Mouse (Mus musculus) layer of hippocampus, postnatal 10 days (tissue): ENCODE results near the gene Satb2. TPM values are rescaled to one million over a fixed set of nuclear protein-coding genes. Genes with fewer than 3 reads are reported as not detected.

Experiments used
- DNase-seq, 2 experiments: peaks; one replicate each; pipeline ENCODE4 v3.0.0; 2021; ENCODE audit warnings: low spot score in 2 of 2
- total RNA-seq, 2 experiments: library from RNA; stranded (reverse); gene quantifications; 2 replicates each; pipeline ENCODE4 v1.2.3; 2021

Satb2 gene
- total RNA-seq, 2 experiments from 2014 or later = 19.0 to 19.7 TPM

GRCm38 (mm10) chr1:56936554-56936953, 41.9 kb downstream of the Satb2 start:
- no peak for DNase-seq

GRCm38 (mm10) chr1:56933821-56934220, 44.6 kb downstream of the Satb2 start:
- DNase-seq = no peak

GRCm38 (mm10) chr1:56930096-56930495, 48.4 kb downstream of the Satb2 start:
- DNase-seq = no peak

- DNase-seq = peak; percentile 25 to 33
Measured at GRCm38 (mm10) chr1:56928731-56929130, 49.7 kb downstream of the Satb2 start.

DNA sequence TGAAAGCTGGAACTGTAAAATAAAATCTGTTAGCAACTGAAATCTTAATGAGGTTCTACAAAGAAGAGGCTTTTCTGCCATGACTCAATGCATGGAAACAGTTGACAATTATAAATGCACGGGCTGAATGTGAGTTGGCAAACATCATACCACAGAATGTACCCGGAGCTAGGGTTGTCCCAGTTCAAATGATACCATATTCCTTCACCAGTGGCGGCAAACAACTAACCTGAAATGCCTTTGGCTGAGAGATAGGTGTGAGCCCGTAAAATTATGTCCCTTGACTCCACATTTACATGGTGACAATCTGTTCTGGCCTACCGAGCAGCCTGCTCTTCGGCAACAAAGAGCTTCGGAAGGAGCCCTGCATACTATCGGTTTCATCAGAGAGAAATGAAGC, 58.0 kb downstream of the Satb2 start:
- no peak for DNase-seq

DNA sequence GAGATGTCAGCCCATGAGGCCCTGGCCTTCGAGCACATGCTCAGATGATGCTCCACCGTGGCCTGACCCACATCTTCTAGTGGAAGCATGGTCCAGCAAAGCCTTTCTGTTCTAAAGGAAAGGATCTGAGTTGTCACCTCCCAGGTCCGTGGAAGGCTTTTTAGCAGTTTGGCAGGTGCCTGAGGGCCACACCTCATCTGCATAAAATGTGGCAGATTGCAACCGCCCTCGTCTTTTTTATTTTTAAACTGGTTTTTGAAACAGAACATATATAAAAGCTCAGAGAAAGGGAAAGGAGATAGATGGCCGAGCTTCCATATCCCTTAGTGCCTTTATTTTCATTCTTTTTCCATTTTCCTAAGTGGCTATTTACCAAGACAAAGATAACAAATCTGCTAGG, 64.2 kb downstream of the Satb2 start:
- DNase-seq = no peak

- DNase-seq = no peak
Measured at GRCm38 (mm10) chr1:56900706-56901287, 77.7 kb downstream of the Satb2 start.

GRCm38 (mm10) chr1:56900187-56900586, 78.3 kb downstream of the Satb2 start:
- no peak for DNase-seq

- DNase-seq = no peak
Measured at GRCm38 (mm10) chr1:56898606-56899396, 79.6 kb downstream of the Satb2 start.

DNA sequence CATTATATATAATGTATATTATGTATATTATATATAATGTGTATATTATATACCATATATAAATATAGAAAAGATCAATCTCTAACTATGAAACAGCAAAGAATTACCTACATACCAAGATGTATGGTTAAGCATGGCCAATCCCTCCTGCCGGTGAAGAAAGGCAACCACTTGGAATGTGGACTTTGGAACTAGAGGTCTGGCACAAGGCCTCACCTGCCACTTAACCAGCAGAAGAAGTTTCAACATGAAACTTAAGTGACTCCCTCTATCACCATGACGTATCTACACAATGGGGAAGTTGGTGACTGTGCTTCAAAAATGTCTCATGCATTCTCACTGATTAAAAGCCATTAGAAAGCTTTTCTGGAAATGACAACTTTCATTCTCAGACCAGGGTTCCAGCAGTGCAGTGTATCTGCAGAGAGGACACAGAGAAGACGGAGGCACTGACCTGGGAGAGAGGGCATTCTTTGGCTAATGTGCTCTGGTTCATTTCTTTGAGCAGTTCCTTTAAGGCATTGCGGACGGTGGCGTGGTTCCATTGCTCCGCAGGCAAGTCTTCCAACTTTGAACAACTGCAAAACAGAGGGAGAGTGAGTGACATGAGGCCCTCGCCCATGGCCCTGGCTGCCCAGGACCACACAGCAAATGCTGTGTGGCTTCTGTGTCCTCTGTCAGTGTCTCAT, 80.8 kb downstream of the Satb2 start:
- DNase-seq = no peak

- no peak for DNase-seq
Measured at GRCm38 (mm10) chr1:56896670-56897069, 81.8 kb downstream of the Satb2 start.

DNA sequence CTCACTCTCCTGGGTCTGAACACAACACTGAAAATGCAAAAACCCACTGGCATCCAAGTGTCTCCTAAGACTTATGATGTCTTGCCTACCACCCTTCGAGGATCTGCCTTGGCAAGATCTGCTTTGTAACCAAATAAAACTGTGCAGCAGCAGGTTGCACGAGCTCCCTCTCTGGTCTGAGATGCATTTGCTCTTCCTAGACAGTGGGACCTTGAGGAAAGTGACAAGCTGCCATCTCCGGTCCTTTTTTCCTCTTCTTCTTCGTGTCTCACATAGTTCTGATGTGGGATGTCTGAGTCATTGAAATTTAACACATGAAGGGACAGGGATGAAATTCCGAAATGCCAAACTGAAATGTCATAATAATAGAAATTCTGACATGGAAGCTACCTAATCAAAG, 85.7 kb downstream of the Satb2 start:
- no peak for DNase-seq

DNA sequence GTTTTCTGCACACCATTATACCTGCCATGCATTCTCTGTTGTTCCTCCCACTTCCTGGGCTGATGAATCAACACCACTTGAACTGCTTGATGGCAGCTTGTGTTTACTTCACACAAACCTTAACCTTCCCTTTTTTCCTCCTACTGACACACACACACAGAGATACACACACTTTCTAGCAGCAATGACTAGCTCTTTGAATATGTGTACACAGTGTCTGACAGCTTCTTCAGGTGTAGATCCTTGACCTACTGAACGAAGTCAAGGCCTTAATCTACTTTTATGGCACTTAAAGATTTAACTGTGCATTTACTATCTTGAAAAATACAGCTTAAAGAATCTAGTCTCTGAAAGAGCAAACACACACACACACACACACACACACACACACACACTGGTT, 89.5 kb downstream of the Satb2 start:
- DNase-seq = no peak

GRCm38 (mm10) chr1:56887524-56887923, 90.9 kb downstream of the Satb2 start:
- DNase-seq = no peak

DNA sequence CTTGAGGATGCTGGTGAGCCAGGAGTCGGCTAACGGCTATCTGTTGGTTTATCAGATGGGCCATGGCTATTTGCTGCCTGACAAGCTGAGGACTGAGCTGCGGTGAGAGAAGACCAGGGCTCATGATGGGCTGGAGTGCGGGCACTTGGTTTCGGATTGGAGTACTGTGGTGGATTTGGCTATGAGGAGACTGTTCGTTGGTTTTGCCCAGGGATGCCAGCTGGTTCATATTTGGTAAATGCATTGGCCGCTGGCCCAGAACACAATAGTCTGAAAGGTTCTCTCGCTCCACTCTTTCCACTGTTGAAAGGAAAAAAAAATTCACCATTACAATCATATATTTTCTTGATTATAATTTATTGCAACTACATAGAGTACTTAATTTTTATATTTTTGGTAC, 107.0 kb downstream of the Satb2 start:
- DNase-seq = peak in 1 of 2 experiments; percentile 19

- no peak for DNase-seq
Measured at GRCm38 (mm10) chr1:56865246-56865645, 113.2 kb downstream of the Satb2 start.

- no peak for DNase-seq
Measured at GRCm38 (mm10) chr1:56862799-56863198, 115.7 kb downstream of the Satb2 start.

- DNase-seq = no peak
Measured at GRCm38 (mm10) chr1:56857202-56857601, 121.2 kb downstream of the Satb2 start.

- no peak for DNase-seq
Measured at GRCm38 (mm10) chr1:56850446-56850845, 128.0 kb downstream of the Satb2 start.

DNA sequence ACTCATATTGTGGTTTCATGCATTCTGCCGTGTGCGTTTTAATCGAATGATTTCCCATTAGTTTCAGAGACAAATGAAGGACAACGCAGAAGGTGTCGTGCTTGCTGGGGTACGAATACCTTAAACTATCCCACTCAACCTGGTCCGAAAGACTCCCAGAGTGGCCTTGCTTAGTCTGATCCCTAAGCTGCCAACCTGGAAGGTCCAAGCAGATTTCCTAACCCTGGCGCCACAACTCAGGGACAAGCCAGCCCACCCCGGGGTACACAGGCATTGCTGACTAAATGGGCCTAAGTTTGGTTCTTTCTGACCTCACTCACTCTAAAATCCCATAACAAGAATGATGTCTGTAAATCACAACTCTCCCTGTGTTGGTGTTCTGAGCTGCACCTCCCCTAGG, 132.1 kb downstream of the Satb2 start:
- DNase-seq = no peak

DNA sequence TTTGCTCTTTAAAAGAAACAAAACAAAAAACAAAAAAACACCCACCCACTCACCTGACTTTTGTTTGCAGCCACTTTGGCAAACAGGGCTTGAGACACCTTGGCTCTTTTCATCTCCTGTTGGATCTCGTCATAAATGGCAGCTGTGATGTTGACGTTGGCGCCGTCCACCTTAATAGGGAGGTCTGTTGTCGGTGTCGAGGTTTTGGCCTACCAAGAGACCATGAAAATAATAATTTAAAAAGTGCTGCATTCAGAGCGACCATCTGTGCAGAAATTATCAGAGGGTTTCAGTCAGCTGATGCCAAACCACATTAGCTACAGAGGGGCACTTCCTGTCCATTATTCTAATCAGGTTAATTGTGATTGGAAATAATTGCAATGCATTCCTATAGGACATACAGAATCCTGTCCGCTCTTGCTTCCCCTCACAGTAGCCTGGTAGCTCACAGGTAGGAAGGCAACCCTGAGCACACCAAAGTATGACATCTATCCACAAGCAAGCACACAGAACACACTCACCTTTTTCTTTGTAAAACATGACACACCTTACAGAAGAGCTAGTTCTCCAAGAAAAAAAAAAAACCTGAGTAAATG, 132.8 kb downstream of the Satb2 start:
- DNase-seq = no peak
